Mouse (Mus musculus): ENCODE results near the gene Ap1ar. TPM values are rescaled to one million over a fixed set of nuclear protein-coding genes. Genes with fewer than 3 reads are reported as not detected.
A peak's percentile ranks its signal among the peaks of the same experiment; 100 is the strongest.

The Ap1ar gene
- polyA plus RNA-seq, 1 experiment = 14.8 TPM

- 54% methylated on average over 15 of the region's 15 CpGs for WGBS
- Histone ChIP-seq H3K4me3 (ENCODE audit: extremely low read depth, insufficient read depth, insufficient read length) (no peak overlapping the region), H3K27me3 (ENCODE audit: control insufficient read depth, insufficient read depth, low read length) (no peaks in the 10 kb centered on the region), H3K36me3 (ENCODE audit: control insufficient read depth, insufficient read depth, low read length) (no peaks in the 10 kb centered on the region), H3K4me1 (ENCODE audit: control insufficient read depth, insufficient read depth, insufficient read length) (no peaks in the 10 kb centered on the region), H3K27ac (ENCODE audit: insufficient read depth, low read length) (no peak overlapping the region)
- peak; percentile 72; the same call in 1 of the 2 replicates for TF ChIP-seq CTCF (IDR thresholded peaks at IDR 0.05; ENCODE audit: extremely low read depth, insufficient read depth, insufficient read length, insufficient replicate concordance)
- TF ChIP-seq POLR2A (IDR thresholded peaks at IDR 0.05; ENCODE audit: low read depth, low read length) = no peak
- peak in 1 of 2 experiments; percentile 54 for DNase-seq (ENCODE audit: low read depth in 1 of 2, low spot score in 2 of 2)
Observed at GRCm38 (mm10) chr3:127853431-127854206, 16.3 kb upstream of the Ap1ar start.

- DNase-seq (ENCODE audit: low read depth in 1 of 2, low spot score in 2 of 2) = no peak
- Histone ChIP-seq H3K27me3 (ENCODE audit: control insufficient read depth, insufficient read depth, low read length) (no peaks in the 10 kb centered on the region), H3K36me3 (ENCODE audit: control insufficient read depth, insufficient read depth, low read length) (no peaks in the 10 kb centered on the region), H3K4me3 (ENCODE audit: extremely low read depth, insufficient read depth, insufficient read length) (no peak overlapping the region), H3K27ac (ENCODE audit: insufficient read depth, low read length) (no peak overlapping the region), H3K4me1 (ENCODE audit: control insufficient read depth, insufficient read depth, insufficient read length) (no peaks in the 10 kb centered on the region)
- WGBS = 85% methylated on average over 9 of the region's 9 CpGs
- TF ChIP-seq CTCF (IDR thresholded peaks at IDR 0.05; ENCODE audit: extremely low read depth, insufficient read depth, insufficient read length, insufficient replicate concordance) (no peak), POLR2A (IDR thresholded peaks at IDR 0.05; ENCODE audit: low read depth, low read length) (no peak)
Observed at GRCm38 (mm10) chr3:127852722-127853121, 15.4 kb upstream of the Ap1ar start.

DNA sequence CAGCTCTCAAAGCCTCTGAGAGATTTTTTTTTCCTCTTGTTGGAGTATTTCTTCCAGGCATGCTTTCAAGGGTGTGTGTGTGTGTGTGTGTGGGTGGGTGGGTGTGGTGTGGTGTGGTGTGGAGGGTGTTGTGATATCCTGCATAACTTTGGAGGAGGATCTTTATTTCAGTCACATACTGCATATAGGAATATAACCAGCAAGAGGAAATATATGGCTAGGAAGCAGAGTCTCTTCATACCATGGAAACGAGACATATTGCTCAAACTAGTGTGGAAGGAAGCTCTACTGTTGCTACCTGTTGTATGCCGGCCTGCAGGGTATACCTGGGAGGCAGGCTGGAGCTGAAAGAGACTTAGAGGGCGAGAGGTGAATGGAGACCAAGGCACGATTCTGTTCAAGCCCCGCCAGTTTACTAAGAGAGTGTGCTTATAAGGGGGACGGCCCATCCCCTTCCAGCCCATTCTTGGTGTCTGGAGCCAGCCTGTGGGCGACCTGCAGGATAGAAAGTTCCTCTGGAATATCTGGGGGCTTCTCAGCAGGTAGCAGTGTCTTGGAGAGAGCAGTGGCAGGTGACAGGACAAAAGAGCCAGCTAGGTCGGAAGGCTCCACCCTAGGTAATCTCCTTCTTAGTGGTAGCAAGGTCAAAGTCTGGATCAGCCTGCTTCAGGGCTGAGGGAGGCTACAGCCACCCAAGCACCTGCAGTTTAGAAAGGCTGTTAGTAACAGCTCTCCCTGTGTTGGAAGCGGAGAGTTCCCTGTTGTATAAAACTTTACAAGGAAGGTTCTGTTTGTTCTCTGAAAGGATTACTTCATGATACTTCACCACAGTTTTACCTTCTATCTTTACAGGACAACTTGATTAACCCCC, 13.7 kb upstream of the Ap1ar start:
- no peak overlapping the region for H3K27ac ChIP-seq (ENCODE audit: insufficient read depth, low read length)
- no peaks in the 10 kb centered on the region for H3K4me1 ChIP-seq (ENCODE audit: control insufficient read depth, insufficient read depth, insufficient read length)
- no peaks in the 10 kb centered on the region for H3K36me3 ChIP-seq (ENCODE audit: control insufficient read depth, insufficient read depth, low read length)
- WGBS = 87% methylated on average over 9 of the region's 9 CpGs
- TF ChIP-seq CTCF (IDR thresholded peaks at IDR 0.05; ENCODE audit: extremely low read depth, insufficient read depth, insufficient read length, insufficient replicate concordance) (no peak), POLR2A (IDR thresholded peaks at IDR 0.05; ENCODE audit: low read depth, low read length) (no peak)
- no peak overlapping the region for H3K4me3 ChIP-seq (ENCODE audit: extremely low read depth, insufficient read depth, insufficient read length)
- no peaks in the 10 kb centered on the region for H3K27me3 ChIP-seq (ENCODE audit: control insufficient read depth, insufficient read depth, low read length)
- no peak for DNase-seq (ENCODE audit: low read depth in 1 of 2, low spot score in 2 of 2)

DNA sequence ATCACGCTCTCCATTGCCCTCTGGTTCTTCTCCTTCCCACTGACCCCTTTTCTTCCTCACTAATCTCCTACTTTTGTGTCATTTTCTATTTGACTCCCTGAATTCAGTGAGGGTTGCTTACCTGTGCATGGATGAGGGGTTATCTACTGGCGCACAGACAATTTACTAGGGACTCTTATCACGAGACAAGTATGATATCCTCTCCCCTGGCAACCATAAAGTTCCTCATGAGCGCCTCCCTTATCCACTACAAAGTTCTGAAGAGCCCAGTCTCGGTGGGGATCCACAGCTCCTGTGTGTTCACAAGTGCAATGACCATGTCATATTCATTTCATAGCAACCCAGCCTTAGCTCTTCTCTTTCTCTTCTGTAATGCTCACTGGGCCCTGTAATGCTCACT, 12.6 kb upstream of the Ap1ar start:
- WGBS = 84% methylated on average over 5 of the region's 5 CpGs
- TF ChIP-seq POLR2A (IDR thresholded peaks at IDR 0.05; ENCODE audit: low read depth, low read length) (no peak), CTCF (IDR thresholded peaks at IDR 0.05; ENCODE audit: extremely low read depth, insufficient read depth, insufficient read length, insufficient replicate concordance) (no peak)
- H3K4me1 ChIP-seq (ENCODE audit: control insufficient read depth, insufficient read depth, insufficient read length) = no peaks in the 10 kb centered on the region
- H3K27ac ChIP-seq (ENCODE audit: insufficient read depth, low read length) = no peak overlapping the region
- no peaks in the 10 kb centered on the region for H3K27me3 ChIP-seq (ENCODE audit: control insufficient read depth, insufficient read depth, low read length)
- DNase-seq (ENCODE audit: low read depth in 1 of 2, low spot score in 2 of 2) = no peak
- H3K4me3 ChIP-seq (ENCODE audit: extremely low read depth, insufficient read depth, insufficient read length) = no peak overlapping the region
- no peaks in the 10 kb centered on the region for H3K36me3 ChIP-seq (ENCODE audit: control insufficient read depth, insufficient read depth, low read length)

DNA sequence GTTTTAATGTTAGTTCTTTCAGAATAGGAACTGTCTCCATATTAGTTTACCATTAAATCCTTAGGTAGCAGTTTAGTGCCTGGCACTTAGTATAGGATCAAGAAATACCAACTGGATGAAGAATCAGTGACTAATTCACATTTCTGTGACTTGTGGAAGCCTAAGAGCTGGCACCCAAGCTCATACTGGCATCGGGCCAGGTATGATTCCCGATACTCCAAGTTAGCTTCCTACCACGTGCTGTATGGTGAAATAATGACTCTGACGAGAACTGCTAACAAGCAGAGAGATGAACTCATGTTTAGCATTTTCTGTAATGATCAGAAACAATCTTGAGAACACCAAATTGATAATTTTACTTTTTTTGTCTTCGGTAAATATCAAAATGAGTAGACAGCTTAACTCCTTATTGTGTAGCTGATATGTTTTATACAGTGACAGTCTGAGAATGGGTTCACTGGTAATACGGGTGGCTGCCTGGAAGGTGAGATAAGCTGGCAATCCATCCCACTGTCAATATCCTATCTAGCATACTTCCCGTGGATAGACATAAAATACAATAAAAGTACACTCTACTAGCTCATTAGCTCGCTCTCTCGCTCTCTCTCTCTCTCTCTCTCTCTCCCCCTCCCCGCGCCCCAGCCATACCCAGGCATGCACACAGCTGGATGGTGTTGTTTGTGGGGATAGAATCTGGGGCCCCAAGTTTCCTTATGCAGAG, 10.9 kb upstream of the Ap1ar start:
- Histone ChIP-seq H3K4me1 (ENCODE audit: control insufficient read depth, insufficient read depth, insufficient read length) (no peaks in the 10 kb centered on the region), H3K27me3 (ENCODE audit: control insufficient read depth, insufficient read depth, low read length) (no peaks in the 10 kb centered on the region), H3K27ac (ENCODE audit: insufficient read depth, low read length) (no peak overlapping the region), H3K4me3 (ENCODE audit: extremely low read depth, insufficient read depth, insufficient read length) (no peak overlapping the region), H3K36me3 (ENCODE audit: control insufficient read depth, insufficient read depth, low read length) (no peaks in the 10 kb centered on the region)
- WGBS = 83% methylated on average over 11 of the region's 11 CpGs
- DNase-seq (ENCODE audit: low read depth in 1 of 2, low spot score in 2 of 2) = no peak
- TF ChIP-seq POLR2A (IDR thresholded peaks at IDR 0.05; ENCODE audit: low read depth, low read length) = no peak
- no peak for TF ChIP-seq CTCF (IDR thresholded peaks at IDR 0.05; ENCODE audit: extremely low read depth, insufficient read depth, insufficient read length, insufficient replicate concordance)

- no peaks in the 10 kb centered on the region for H3K27me3 ChIP-seq (ENCODE audit: control insufficient read depth, insufficient read depth, low read length)
Observed at GRCm38 (mm10) chr3:127843941-127844327, 6.6 kb upstream of the Ap1ar start.

More at GRCm38 (mm10) chr3:127843941-127844327, 6.6 kb upstream of the Ap1ar start:
- Histone ChIP-seq H3K27ac (ENCODE audit: insufficient read depth, low read length) (no peak overlapping the region), H3K4me1 (ENCODE audit: control insufficient read depth, insufficient read depth, insufficient read length) (no peaks in the 10 kb centered on the region), H3K4me3 (ENCODE audit: extremely low read depth, insufficient read depth, insufficient read length) (no peak overlapping the region), H3K36me3 (ENCODE audit: control insufficient read depth, insufficient read depth, low read length) (no peaks in the 10 kb centered on the region)
- TF ChIP-seq CTCF (IDR thresholded peaks at IDR 0.05; ENCODE audit: extremely low read depth, insufficient read depth, insufficient read length, insufficient replicate concordance) = no peak
- no peak for TF ChIP-seq POLR2A (IDR thresholded peaks at IDR 0.05; ENCODE audit: low read depth, low read length)
- DNase-seq (ENCODE audit: low read depth in 1 of 2, low spot score in 2 of 2) = no peak
- 86% methylated on average over 5 of the region's 5 CpGs for WGBS

Data from spleen, adult 2 months (tissue).